Mouse (Mus musculus) E14TG2a.4 (cell line): Measurements from ENCODE around the gene Tmppe.

Experiments
- H3K27me3 ChIP-seq: 2 replicates; pipeline ENCODE4 v1.6.1; 2014; ENCODE audit warnings: low read length, control low read depth; ENCODE audit not compliant: insufficient read depth
- H3K36me3 ChIP-seq: 2 replicates; pipeline ENCODE4 v1.6.1; 2014; ENCODE audit warnings: low read length, control low read depth; ENCODE audit not compliant: insufficient read depth
- H3K4me1 ChIP-seq: replicated peaks from 2 replicates; pipeline ENCODE4 v1.6.1; 2014; ENCODE audit warnings: low read depth, low read length, control low read depth
- H3K4me3 ChIP-seq: replicated peaks from 2 replicates; pipeline ENCODE4 v1.5.1; 2014; ENCODE audit warnings: mild to moderate bottlenecking, low read length
- H3K9me3 ChIP-seq: 2 replicates; pipeline ENCODE4 v1.6.1; 2014; ENCODE audit warnings: low read length, control low read depth
- CTCF ChIP-seq: conservative IDR thresholded peaks from 2 replicates; pipeline ENCODE4 v1.5.1; 2014; ENCODE audit warnings: low read length
- NANOG ChIP-seq: IDR thresholded peaks from 2 replicates; pipeline ENCODE4 v1.6.1; 2014; ENCODE audit warnings: borderline replicate concordance, low read length, mixed read lengths
- POU5F1 ChIP-seq: IDR thresholded peaks from 2 replicates; pipeline ENCODE4 v1.6.1; 2014; ENCODE audit warnings: low read length, borderline replicate concordance

Tmppe gene

DNA sequence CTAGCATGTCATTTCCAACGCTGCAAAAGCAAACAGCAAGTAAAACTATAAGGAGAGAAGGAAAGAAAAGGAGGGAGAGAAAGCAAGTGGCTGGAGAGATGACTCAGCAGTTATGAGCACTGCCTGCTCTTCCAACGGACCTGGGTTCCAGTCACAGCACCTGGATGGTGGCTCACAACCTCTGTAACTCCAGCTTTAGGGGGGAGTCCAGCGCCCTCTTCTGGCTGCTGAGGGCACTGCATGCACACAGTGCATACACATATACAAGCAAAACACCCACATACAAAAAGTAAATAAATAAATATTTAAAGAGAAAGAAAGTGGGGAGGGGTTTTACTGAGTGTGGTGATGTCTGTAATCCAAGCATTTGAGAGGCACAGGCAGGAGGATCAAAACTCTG lies 20.1 kb downstream of the Tmppe start:
- Histone ChIP-seq H3K36me3 (peaks cover 77% of the 10 kb centered on the region), H3K4me3 (no peak overlapping the region), H3K4me1 (no peaks in the 10 kb centered on the region), H3K9me3 (peaks cover 55% of the 10 kb centered on the region), H3K27me3 (no peaks in the 10 kb centered on the region)
- TF ChIP-seq POU5F1 (no peak), CTCF (peak; percentile 63), NANOG (no peak)

DNA sequence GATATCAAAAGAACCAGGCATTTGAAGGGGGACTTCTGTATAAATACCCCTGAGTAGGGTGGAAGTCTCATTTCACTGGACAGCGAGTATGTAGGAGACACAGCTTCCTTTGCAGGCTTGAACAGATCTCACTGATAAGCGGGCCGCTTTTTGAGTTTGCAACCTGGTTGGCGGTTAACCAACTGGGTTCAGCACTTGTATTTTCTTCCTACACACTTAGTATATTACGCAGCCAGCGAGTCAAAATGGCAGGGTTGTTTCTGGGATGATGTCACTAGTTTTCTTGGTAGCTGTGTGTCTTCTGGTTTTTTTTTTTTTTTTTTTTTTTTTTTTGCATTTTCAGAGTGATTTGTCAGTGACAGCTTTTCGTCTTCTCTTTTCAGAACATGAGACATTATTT lies 20.9 kb downstream of the Tmppe start:
- peaks cover under 1% of the 10 kb centered on the region; the same call in 1 of the 2 replicates for H3K4me1 ChIP-seq
- H3K27me3 ChIP-seq: no peaks in the 10 kb centered on the region
- H3K36me3 ChIP-seq: peaks cover 78% of the 10 kb centered on the region
- H3K4me3 ChIP-seq: no peak overlapping the region
- peaks cover 48% of the 10 kb centered on the region for H3K9me3 ChIP-seq
- no peak for TF ChIP-seq NANOG
- TF ChIP-seq POU5F1: no peak
- no peak for TF ChIP-seq CTCF

- Histone ChIP-seq H3K4me1 (peaks cover 33% of the 10 kb centered on the region), H3K9me3 (peaks cover 10% of the 10 kb centered on the region; the same call in 1 of the 2 replicates), H3K36me3 (peaks cover 74% of the 10 kb centered on the region), H3K27me3 (no peaks in the 10 kb centered on the region), H3K4me3 (no peak overlapping the region)
- peak; percentile 53 for TF ChIP-seq CTCF
- TF ChIP-seq POU5F1: no peak
These were observed 24.7 kb downstream of the Tmppe start for GRCm38 (mm10) chr9:114425576-114425975.

GRCm38 (mm10) chr9:114426201-114426600 lies 25.3 kb downstream of the Tmppe start:
- no peak for TF ChIP-seq POU5F1
- no peak for TF ChIP-seq NANOG
- TF ChIP-seq CTCF: no peak
- H3K27me3 ChIP-seq: no peaks in the 10 kb centered on the region
- H3K4me1 ChIP-seq: peaks cover 33% of the 10 kb centered on the region
- peaks cover 74% of the 10 kb centered on the region for H3K36me3 ChIP-seq
- H3K4me3 ChIP-seq: no peak overlapping the region
- peaks cover 5% of the 10 kb centered on the region; the same call in 1 of the 2 replicates for H3K9me3 ChIP-seq

GRCm38 (mm10) chr9:114427425-114427824 lies 26.5 kb downstream of the Tmppe start:
- Histone ChIP-seq H3K36me3 (peaks cover 68% of the 10 kb centered on the region), H3K4me3 (no peak overlapping the region), H3K27me3 (no peaks in the 10 kb centered on the region), H3K9me3 (no peaks in the 10 kb centered on the region), H3K4me1 (peaks cover 33% of the 10 kb centered on the region)
- no peak for TF ChIP-seq POU5F1
- no peak for TF ChIP-seq NANOG
- TF ChIP-seq CTCF: no peak

DNA sequence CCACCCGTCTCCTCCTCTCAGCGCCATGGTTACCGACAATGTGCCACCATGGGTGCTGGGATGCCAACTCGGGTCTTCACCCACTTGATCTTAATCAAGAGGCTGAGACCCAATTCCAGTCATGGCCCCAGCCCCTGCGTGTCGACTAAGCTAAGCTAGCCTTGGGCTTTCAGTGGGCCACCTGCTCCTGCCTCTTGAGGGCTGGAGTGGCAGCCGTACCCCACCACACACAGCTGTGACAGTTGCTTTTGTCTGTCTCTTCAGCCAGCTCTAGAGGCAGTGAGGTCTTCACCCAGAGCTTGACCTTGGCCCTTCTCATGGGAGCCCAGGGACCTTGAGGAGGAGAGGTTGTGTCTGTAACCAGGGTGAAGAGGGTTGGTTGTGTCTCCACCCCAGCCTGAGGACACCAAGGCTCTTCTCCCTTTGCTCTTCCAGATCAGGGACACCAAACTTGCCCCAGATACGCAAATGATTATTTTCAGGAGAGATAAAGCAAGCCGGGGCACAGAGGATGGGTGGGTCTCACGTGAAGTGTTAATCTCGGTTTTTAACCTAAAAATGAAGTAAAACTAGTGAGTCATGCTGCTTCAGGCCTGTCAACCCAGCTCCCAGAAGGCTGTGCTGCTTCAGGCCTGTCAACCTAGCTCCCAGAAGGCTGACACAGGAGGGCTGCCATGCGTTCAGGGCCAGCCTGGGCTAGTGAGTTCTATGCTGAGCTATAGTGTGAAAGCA lies 27.4 kb downstream of the Tmppe start:
- Histone ChIP-seq H3K36me3 (peaks cover 70% of the 10 kb centered on the region), H3K4me3 (no peak overlapping the region), H3K9me3 (no peaks in the 10 kb centered on the region), H3K27me3 (no peaks in the 10 kb centered on the region), H3K4me1 (peaks cover 33% of the 10 kb centered on the region)
- TF ChIP-seq NANOG (no peak), CTCF (no peak), POU5F1 (no peak)

DNA sequence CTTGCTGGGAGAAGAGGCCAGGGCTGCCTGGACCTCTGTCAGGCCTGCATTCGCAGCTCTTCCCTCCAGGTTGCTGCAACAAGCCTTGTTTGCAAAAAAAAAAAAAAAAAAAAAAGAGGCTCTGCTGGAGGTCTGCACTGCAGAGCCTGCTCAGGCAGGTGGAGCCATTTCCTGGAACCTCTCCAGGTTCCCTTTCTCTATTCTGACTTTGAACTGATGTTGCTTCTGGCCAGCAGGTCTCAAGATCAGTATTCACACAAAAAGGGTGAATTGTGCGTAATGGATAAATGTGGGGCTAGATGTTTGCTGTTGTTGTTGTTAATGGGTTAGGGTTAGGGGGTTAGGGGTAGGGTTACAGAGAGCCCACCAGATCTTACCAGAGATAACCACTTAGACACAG lies 34.8 kb downstream of the Tmppe start:
- Histone ChIP-seq H3K4me3 (no peak overlapping the region), H3K4me1 (peaks cover 46% of the 10 kb centered on the region), H3K27me3 (no peaks in the 10 kb centered on the region), H3K36me3 (peaks cover 65% of the 10 kb centered on the region), H3K9me3 (no peaks in the 10 kb centered on the region)
- TF ChIP-seq CTCF (no peak), NANOG (0 out of 2 replicates have a peak, but pooled peaks have one; percentile 23)

GRCm38 (mm10) chr9:114440548-114440947 lies 39.6 kb downstream of the Tmppe start:
- Histone ChIP-seq H3K36me3 (peaks cover 64% of the 10 kb centered on the region), H3K4me3 (peak overlapping the region; percentile 57), H3K9me3 (no peaks in the 10 kb centered on the region), H3K4me1 (peaks cover 56% of the 10 kb centered on the region), H3K27me3 (no peaks in the 10 kb centered on the region)
- TF ChIP-seq POU5F1 (no peak), NANOG (no peak), CTCF (no peak)

DNA sequence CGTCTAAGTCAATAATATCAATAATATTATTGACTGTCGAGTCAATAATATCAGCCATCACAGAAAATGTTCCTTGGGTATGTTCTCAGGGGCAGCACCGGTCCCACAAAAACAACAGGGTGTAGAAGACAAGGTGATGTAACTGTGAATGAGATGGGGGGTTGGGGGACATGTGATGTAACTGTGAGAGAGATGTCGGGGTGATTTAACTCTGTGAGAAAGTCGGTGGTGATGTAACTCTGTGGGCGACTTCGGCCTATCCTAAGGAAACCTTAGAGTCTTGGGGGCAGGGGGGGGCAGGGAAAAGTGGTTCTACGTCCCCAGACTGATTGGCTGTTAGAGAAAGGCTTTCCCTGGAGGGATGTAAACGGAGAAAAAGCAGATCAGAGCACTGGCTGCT lies 41.3 kb downstream of the Tmppe start:
- H3K4me3 ChIP-seq: no peak overlapping the region
- H3K9me3 ChIP-seq: no peaks in the 10 kb centered on the region
- H3K4me1 ChIP-seq: peaks cover 58% of the 10 kb centered on the region
- no peak for TF ChIP-seq POU5F1
- TF ChIP-seq NANOG: no peak
- TF ChIP-seq CTCF: no peak
- no peaks in the 10 kb centered on the region for H3K27me3 ChIP-seq
- H3K36me3 ChIP-seq: peaks cover 56% of the 10 kb centered on the region
